ENCODE assay signal across 8 mouse cellular contexts in the genomic region with DNA sequence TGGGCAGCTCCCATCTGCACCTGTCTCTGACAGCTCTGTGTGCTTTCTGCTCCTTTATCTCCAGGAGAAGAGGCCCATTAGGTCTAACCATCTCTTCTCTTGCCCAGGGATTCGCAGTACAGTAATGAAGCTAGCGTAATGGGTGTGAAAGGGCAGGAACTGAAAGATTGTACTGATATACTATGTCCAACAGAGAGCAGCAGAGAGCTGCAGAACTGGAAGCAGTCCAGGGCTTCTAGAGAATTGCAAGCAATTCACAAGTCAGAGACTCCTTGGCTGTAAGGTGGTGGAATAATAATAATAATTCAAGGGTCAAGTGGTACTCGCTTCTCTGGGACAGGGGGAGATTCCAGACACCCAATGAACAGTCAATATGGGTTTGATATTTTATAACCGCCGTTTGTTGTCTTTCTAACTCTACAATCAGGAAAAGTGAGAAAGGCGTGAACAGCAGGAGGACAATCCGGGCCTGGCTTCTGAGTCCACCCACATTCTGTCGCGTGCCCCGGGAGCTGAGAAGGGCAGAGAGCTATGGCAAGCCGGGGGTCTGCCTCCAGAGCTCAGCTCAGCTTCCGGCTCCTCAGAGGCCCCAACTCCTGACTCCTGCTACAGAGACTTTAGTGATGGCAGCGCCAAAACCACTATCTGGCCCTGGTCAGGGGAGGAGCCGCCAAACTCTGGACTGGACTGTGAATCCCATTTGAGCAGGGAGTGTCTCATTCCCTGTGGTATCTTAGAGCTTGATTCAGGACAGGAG. TPM values are rescaled to one million over a fixed set of nuclear protein-coding genes. Genes with fewer than 3 reads are reported as not detected.
DNase-seq lines count a peak whose midpoint lies in the region; ATAC-seq and TF ChIP-seq lines count a peak whose summit lies in the region.

No protein-coding gene starts in this region.

- ATAC-seq in forebrain, embryonic 11.5 days (replicated peaks; ENCODE audit: low FRiP score) = peak; percentile 44; the same call in 1 of the 2 replicates
- no peak for ATAC-seq in heart, embryonic 13.5 days (ENCODE audit: extremely low read depth, insufficient number of reproducible peaks, low FRiP score, low TSS enrichment)
- peak; percentile 57; the same call in 1 of the 2 replicates for ATAC-seq in kidney, embryonic 14.5 days (ENCODE audit: low FRiP score, low TSS enrichment)
- peak; percentile 12; the same call in 1 of the 2 replicates for ATAC-seq in limb, embryonic 12.5 days (ENCODE audit: insufficient number of reproducible peaks, insufficient read depth, low FRiP score, low TSS enrichment, low read depth)
- peak; percentile 70 for ATAC-seq in midbrain, embryonic 15.5 days (replicated peaks)
- ATAC-seq in stomach, embryonic 14.5 days (ENCODE audit: insufficient number of reproducible peaks, insufficient read depth, low FRiP score, low read depth) = 0 out of 2 replicates have a peak, but pooled peaks have one; percentile 56

- H3K27me3 ChIP-seq in CH12.LX (replicated peaks) = no peaks in the 10 kb centered on the region
- H3K27me3 ChIP-seq in forebrain, embryonic 11.5 days (ENCODE audit: control insufficient read depth, insufficient read depth, low read length) = no peaks in the 10 kb centered on the region
- H3K27me3 ChIP-seq in heart, embryonic 13.5 days (replicated peaks) = peaks cover 9% of the 10 kb centered on the region; the same call in 1 of the 2 replicates
- no peaks in the 10 kb centered on the region for H3K27me3 ChIP-seq in kidney, embryonic 14.5 days (ENCODE audit: control insufficient read depth, insufficient read depth, low read length)
- H3K27me3 ChIP-seq in limb, embryonic 12.5 days = 0 out of 2 replicates have a peak, but pooled peaks cover 3% of the 10 kb centered on the region
- no peaks in the 10 kb centered on the region for H3K27me3 ChIP-seq in midbrain, embryonic 15.5 days (replicated peaks)
- no peaks in the 10 kb centered on the region for H3K27me3 ChIP-seq in stomach, embryonic 14.5 days (ENCODE audit: control insufficient read depth, insufficient read depth, low read length)

- no peak overlapping the region for H3K4me2 ChIP-seq in CH12.LX (ENCODE audit: insufficient read depth, low read depth, poor library complexity, severe bottlenecking)
- H3K4me2 ChIP-seq in forebrain, embryonic 11.5 days (ENCODE audit: low read depth, low read length, severe bottlenecking) = no peak overlapping the region
- H3K4me2 ChIP-seq in heart, embryonic 13.5 days = peak overlapping the region; percentile 61
- peak overlapping the region; percentile 15; the same call in 1 of the 2 replicates for H3K4me2 ChIP-seq in kidney, embryonic 14.5 days (replicated peaks; ENCODE audit: low read depth, low read length)
- 0 out of 2 replicates have a peak overlapping the region, but pooled peaks have one; percentile 13 for H3K4me2 ChIP-seq in limb, embryonic 12.5 days
- H3K4me2 ChIP-seq in midbrain, embryonic 15.5 days = 0 out of 2 replicates have a peak overlapping the region, but pooled peaks have one; percentile 5
- H3K4me2 ChIP-seq in stomach, embryonic 14.5 days (replicated peaks; ENCODE audit: low read depth, low read length) = no peak overlapping the region

- TF ChIP-seq POLR2A in CH12.LX (IDR thresholded peaks at IDR 0.05; ENCODE audit: low read depth, low read length) = no peak
- TF ChIP-seq POLR2A in brain, embryonic 14.5 days (IDR thresholded peaks at IDR 0.05; ENCODE audit: borderline replicate concordance, extremely low read depth, insufficient read depth, insufficient read length, poor library complexity, severe bottlenecking) = no peak

- TF ChIP-seq CTCF in CH12.LX (conservative IDR thresholded peaks at IDR 0.05 in 1 of 2, IDR thresholded peaks at IDR 0.05 in 1 of 2; ENCODE audit: low read depth in 2 of 2, low read length in 2 of 2) = peak; percentile 80 to 95
- TF ChIP-seq CTCF in brain, embryonic 14.5 days (IDR thresholded peaks at IDR 0.05; ENCODE audit: borderline replicate concordance, extremely low read depth, insufficient read depth, insufficient read length) = peak; percentile 75; the same call in 1 of the 2 replicates

- in situ Hi-C loops in CH12.LX (cut with MboI; ENCODE audit: low pct_ligation_motif_present, low pct_unique_long_range_greater_than_20kb, low sequenced_read_pairs) = loop anchor here (10.0 kb wide), 1 partner anchor 320 kb away; no protein-coding TSS in a partner anchor

- H3K4me3 ChIP-seq in CH12.LX (replicated peaks in 1 of 3; ENCODE audit: low read depth in 2 of 3, low read length in 2 of 3, poor library complexity in 1 of 3) = no peak overlapping the region
- H3K4me3 ChIP-seq in forebrain, embryonic 11.5 days (ENCODE audit: low read depth, low read length) = no peak overlapping the region
- H3K4me3 ChIP-seq in heart, embryonic 13.5 days = 0 out of 2 replicates have a peak overlapping the region, but pooled peaks have one; percentile 17
- H3K4me3 ChIP-seq in kidney, embryonic 14.5 days (ENCODE audit: low read length) = no peak overlapping the region
- H3K4me3 ChIP-seq in limb, embryonic 12.5 days (replicated peaks) = no peak overlapping the region
- H3K4me3 ChIP-seq in midbrain, embryonic 15.5 days = no peak overlapping the region
- H3K4me3 ChIP-seq in stomach, embryonic 14.5 days (ENCODE audit: low read depth, low read length) = no peak overlapping the region

- no peak overlapping the region for H3K9ac ChIP-seq in CH12.LX (ENCODE audit: insufficient read depth, low read depth)
- H3K9ac ChIP-seq in forebrain, embryonic 11.5 days (ENCODE audit: low read length) = no peak overlapping the region
- peak overlapping the region; percentile 62; the same call in 1 of the 2 replicates for H3K9ac ChIP-seq in heart, embryonic 13.5 days
- H3K9ac ChIP-seq in kidney, embryonic 14.5 days (ENCODE audit: low read depth, low read length) = no peak overlapping the region
- H3K9ac ChIP-seq in limb, embryonic 12.5 days (replicated peaks) = no peak overlapping the region
- H3K9ac ChIP-seq in midbrain, embryonic 15.5 days = no peak overlapping the region
- H3K9ac ChIP-seq in stomach, embryonic 14.5 days (replicated peaks; ENCODE audit: low read depth, low read length) = no peak overlapping the region

- H3K9me3 ChIP-seq in CH12.LX (replicated peaks; ENCODE audit: low read length) = no peaks in the 10 kb centered on the region
- no peaks in the 10 kb centered on the region for H3K9me3 ChIP-seq in forebrain, embryonic 11.5 days (ENCODE audit: control insufficient read depth, low read length)
- no peaks in the 10 kb centered on the region for H3K9me3 ChIP-seq in heart, embryonic 13.5 days
- no peaks in the 10 kb centered on the region for H3K9me3 ChIP-seq in kidney, embryonic 14.5 days (ENCODE audit: control insufficient read depth, low read length)
- no peaks in the 10 kb centered on the region for H3K9me3 ChIP-seq in limb, embryonic 12.5 days
- H3K9me3 ChIP-seq in midbrain, embryonic 15.5 days = no peaks in the 10 kb centered on the region
- no peaks in the 10 kb centered on the region for H3K9me3 ChIP-seq in stomach, embryonic 14.5 days (ENCODE audit: control insufficient read depth, low read depth, low read length)

- TF ChIP-seq EP300 in CH12.LX (IDR thresholded peaks at IDR 0.05; ENCODE audit: low read length) = no peak

- no peaks in the 10 kb centered on the region for H3K79me2 ChIP-seq in CH12.LX (replicated peaks; ENCODE audit: control insufficient read depth, extremely low read depth, insufficient read depth, poor library complexity, severe bottlenecking)

- peaks cover 3 to 12% of the 10 kb centered on the region in 2 experiments for H3K36me3 ChIP-seq in CH12.LX (replicated peaks in 1 of 2; ENCODE audit: control insufficient read depth in 1 of 2, insufficient read depth in 1 of 2, low read length in 1 of 2)
- no peaks in the 10 kb centered on the region for H3K36me3 ChIP-seq in forebrain, embryonic 11.5 days (ENCODE audit: control insufficient read depth, insufficient read depth, low read length)
- H3K36me3 ChIP-seq in heart, embryonic 13.5 days = peaks cover 18% of the 10 kb centered on the region
- peaks cover 13% of the 10 kb centered on the region; the same call in 1 of the 2 replicates for H3K36me3 ChIP-seq in kidney, embryonic 14.5 days (ENCODE audit: control insufficient read depth, insufficient read depth, low read length)
- H3K36me3 ChIP-seq in limb, embryonic 12.5 days = peaks cover 14% of the 10 kb centered on the region
- H3K36me3 ChIP-seq in midbrain, embryonic 15.5 days (replicated peaks) = peaks cover 7% of the 10 kb centered on the region
- 0 out of 2 replicates have a peak, but pooled peaks cover 9% of the 10 kb centered on the region for H3K36me3 ChIP-seq in stomach, embryonic 14.5 days (ENCODE audit: control insufficient read depth, insufficient read depth, low read length)

- 36% methylated on average over 14 of the region's 14 CpGs for WGBS in forebrain, embryonic 11.5 days
- 20% methylated on average over 14 of the region's 14 CpGs for WGBS in heart, embryonic 13.5 days
- 26% methylated on average over 14 of the region's 14 CpGs for WGBS in kidney, embryonic 14.5 days
- 36% methylated on average over 14 of the region's 14 CpGs for WGBS in limb, embryonic 12.5 days
- WGBS in midbrain, embryonic 15.5 days = 32% methylated on average over 14 of the region's 14 CpGs
- WGBS in stomach, embryonic 14.5 days = 30% methylated on average over 14 of the region's 14 CpGs

- peak; percentile 80 for DNase-seq in CH12.LX (ENCODE audit: extremely low read depth)
- DNase-seq in brain, embryonic 14.5 days (ENCODE audit: low read depth) = peak; percentile 92
- DNase-seq in forebrain, embryonic 11.5 days (ENCODE audit: low spot score) = peak; percentile 64

- H3K4me1 ChIP-seq in CH12.LX (ENCODE audit: control insufficient read depth in 1 of 2, insufficient read depth in 2 of 2) = peaks cover 2 to 12% of the 10 kb centered on the region in 2 experiments; a peak in 2 of 4 replicates
- no peaks in the 10 kb centered on the region for H3K4me1 ChIP-seq in forebrain, embryonic 11.5 days (replicated peaks; ENCODE audit: control insufficient read depth, insufficient read depth, low read length)
- 0 out of 2 replicates have a peak, but pooled peaks cover 3% of the 10 kb centered on the region for H3K4me1 ChIP-seq in heart, embryonic 13.5 days
- H3K4me1 ChIP-seq in kidney, embryonic 14.5 days (ENCODE audit: control insufficient read depth, insufficient read depth, low read length) = no peaks in the 10 kb centered on the region
- no peaks in the 10 kb centered on the region for H3K4me1 ChIP-seq in limb, embryonic 12.5 days (replicated peaks)
- peaks cover 2% of the 10 kb centered on the region; the same call in 1 of the 2 replicates for H3K4me1 ChIP-seq in midbrain, embryonic 15.5 days
- no peaks in the 10 kb centered on the region for H3K4me1 ChIP-seq in stomach, embryonic 14.5 days (ENCODE audit: control insufficient read depth, insufficient read depth, low read length)

- peak; percentile 98 for TF ChIP-seq RAD21 in CH12.LX (IDR thresholded peaks at IDR 0.05; ENCODE audit: low read depth, low read length)

- dilution Hi-C loops in CH12.LX (cut with MboI; ENCODE audit: extremely low pct_ligation_motif_present, extremely low pct_unique_long_range_greater_than_20kb, low sequenced_read_pairs) = no loop called here

- no peak overlapping the region for H3K27ac ChIP-seq in CH12.LX (ENCODE audit: insufficient read depth, low read depth)
- H3K27ac ChIP-seq in forebrain, embryonic 11.5 days (ENCODE audit: low read depth, low read length) = no peak overlapping the region
- no peak overlapping the region for H3K27ac ChIP-seq in heart, embryonic 13.5 days (replicated peaks)
- no peak overlapping the region for H3K27ac ChIP-seq in kidney, embryonic 14.5 days (ENCODE audit: low read depth, low read length)
- no peak overlapping the region for H3K27ac ChIP-seq in limb, embryonic 12.5 days
- H3K27ac ChIP-seq in midbrain, embryonic 15.5 days = no peak overlapping the region
- no peak overlapping the region for H3K27ac ChIP-seq in stomach, embryonic 14.5 days (ENCODE audit: low read length)

RNA-seq across cellular contexts. Expression of a gene that starts 19.3 kb away (rescaled TPM):
- total RNA-seq in CH12.LX (2012; rRNA removed) (16.8 and 20.0 TPM in 2 replicates), CH12.LX (2014; rRNA removed) (28.9 and 35.0 TPM in 2 replicates)
- 21.6 and 27.5 TPM in 2 replicates for polyA plus RNA-seq in CH12.LX (2012; ENCODE audit: insufficient read length, low read depth)
- polyA plus RNA-seq in brain, embryonic 14.5 days (2012; rRNA removed) = 102 and 133 TPM in 2 replicates
- 59.9 and 67.3 TPM in 2 replicates for polyA plus RNA-seq in forebrain, embryonic 11.5 days (2014; fragmentation: Nextera tagmentation; extraction: Ambion mirVana)
- polyA plus RNA-seq in heart, embryonic 13.5 days (2015; fragmentation: Nextera tagmentation; extraction: Ambion mirVana) = 72.5 and 82.9 TPM in 2 replicates
- polyA plus RNA-seq in kidney, embryonic 14.5 days (2014; fragmentation: Nextera tagmentation; extraction: Ambion mirVana) = 67.3 and 98.7 TPM in 2 replicates
- polyA plus RNA-seq in limb, embryonic 12.5 days (2016; fragmentation: Nextera tagmentation; extraction: Ambion mirVana) = 64.5 and 67.2 TPM in 2 replicates
- polyA plus RNA-seq in midbrain, embryonic 15.5 days (2015; fragmentation: Nextera tagmentation; extraction: Ambion mirVana) = 129 and 135 TPM in 2 replicates
- polyA plus RNA-seq in stomach, embryonic 14.5 days (2014; fragmentation: Nextera tagmentation; extraction: Ambion mirVana) = 58.8 and 62.8 TPM in 2 replicates

RNA-seq across cellular contexts. Expression of a gene that starts 19.5 kb away (rescaled TPM):
- total RNA-seq in CH12.LX (2012; rRNA removed) (not detected in 2 replicates), CH12.LX (2014; rRNA removed) (0.12 and 0.16 TPM in 2 replicates)
- not detected in 2 replicates for polyA plus RNA-seq in CH12.LX (2012; ENCODE audit: insufficient read length, low read depth)
- 12.7 and 19.7 TPM in 2 replicates for polyA plus RNA-seq in brain, embryonic 14.5 days (2012; rRNA removed)
- 7.4 and 8.3 TPM in 2 replicates for polyA plus RNA-seq in forebrain, embryonic 11.5 days (2014; fragmentation: Nextera tagmentation; extraction: Ambion mirVana)
- 16.8 and 20.4 TPM in 2 replicates for polyA plus RNA-seq in heart, embryonic 13.5 days (2015; fragmentation: Nextera tagmentation; extraction: Ambion mirVana)
- 18.6 and 22.4 TPM in 2 replicates for polyA plus RNA-seq in kidney, embryonic 14.5 days (2014; fragmentation: Nextera tagmentation; extraction: Ambion mirVana)
- 14.3 and 14.7 TPM in 2 replicates for polyA plus RNA-seq in limb, embryonic 12.5 days (2016; fragmentation: Nextera tagmentation; extraction: Ambion mirVana)
- 10.7 and 11.8 TPM in 2 replicates for polyA plus RNA-seq in midbrain, embryonic 15.5 days (2015; fragmentation: Nextera tagmentation; extraction: Ambion mirVana)
- polyA plus RNA-seq in stomach, embryonic 14.5 days (2014; fragmentation: Nextera tagmentation; extraction: Ambion mirVana) = 16.6 and 20.5 TPM in 2 replicates

RNA-seq across cellular contexts. Expression of a gene that starts 33.8 kb away (rescaled TPM):
- not detected in 2 replicates for total RNA-seq in CH12.LX (2012; rRNA removed)
- total RNA-seq in CH12.LX (2014; rRNA removed) = not detected in 2 replicates
- not detected in 2 replicates for polyA plus RNA-seq in CH12.LX (2012; ENCODE audit: insufficient read length, low read depth)
- polyA plus RNA-seq in brain, embryonic 14.5 days (2012; rRNA removed) = 8.7 and 8.9 TPM in 2 replicates
- polyA plus RNA-seq in forebrain, embryonic 11.5 days (2014; fragmentation: Nextera tagmentation; extraction: Ambion mirVana) = 0.68 and 0.76 TPM in 2 replicates
- polyA plus RNA-seq in heart, embryonic 13.5 days (2015; fragmentation: Nextera tagmentation; extraction: Ambion mirVana) = 0.43 and 0.60 TPM in 2 replicates
- polyA plus RNA-seq in kidney, embryonic 14.5 days (2014; fragmentation: Nextera tagmentation; extraction: Ambion mirVana) = 0.43 and 0.45 TPM in 2 replicates
- 0.80 and 0.83 TPM in 2 replicates for polyA plus RNA-seq in limb, embryonic 12.5 days (2016; fragmentation: Nextera tagmentation; extraction: Ambion mirVana)
- polyA plus RNA-seq in midbrain, embryonic 15.5 days (2015; fragmentation: Nextera tagmentation; extraction: Ambion mirVana) = 7.6 and 7.8 TPM in 2 replicates
- 0.75 and 1.3 TPM in 2 replicates for polyA plus RNA-seq in stomach, embryonic 14.5 days (2014; fragmentation: Nextera tagmentation; extraction: Ambion mirVana)

Comparison
In these comparisons a context has a peak if more than half of its experiments do, and no peak if none do; other contexts are left out.
1. H3K4me2 ChIP-seq: peak in heart, embryonic 13.5 days (single experiment), kidney, embryonic 14.5 days (single experiment), limb, embryonic 12.5 days (single experiment) and midbrain, embryonic 15.5 days (single experiment); none in CH12.LX (single experiment), forebrain, embryonic 11.5 days (single experiment) and stomach, embryonic 14.5 days (single experiment).
2. Peak in every context shown above with its lines, with median percentiles within 50 percentile points of each other: DNase-seq.